Mouse (Mus musculus) T-helper 1 cell (primary cell): ENCODE results near the gene Ms4a6d.

ENCODE experiments used
- in situ Hi-C: fragments of 300-600 bp; cut with MboI, MseI; formaldehyde crosslinking; loops from one replicate; pipeline ENCODE4 v1.15.1; 2025; ENCODE audit warnings: high pct_unique_total_duplicates

The Ms4a6d gene

GRCm38 (mm10) chr19:11604603-11605002 lies at the start of gene Ms4a6d:
Gene Ms4a6d, minus strand, starts transcription at chr19:11604849.
- in situ Hi-C loops, result loop anchor here (5.0 kb wide), 4 partner anchors 87 to 252 kb away; partner anchors contain the start of gene Ms4a6b

GRCm38 (mm10) chr19:11649564-11649963 lies 44.9 kb upstream of the Ms4a6d start:
- in situ Hi-C loops, result no loop called here

- in situ Hi-C loops, result no loop called here
These were observed 41.5 kb upstream of the Ms4a6d start for GRCm38 (mm10) chr19:11646166-11646565.

- in situ Hi-C loops, result no loop called here
These were observed 36.1 kb upstream of the Ms4a6d start, which contains the start of gene Ms4a3 for GRCm38 (mm10) chr19:11640732-11641131. Gene Ms4a3, minus strand, starts transcription at chr19:11640851.

- in situ Hi-C loops, result no loop called here
These were observed 34.4 kb upstream of the Ms4a6d start for GRCm38 (mm10) chr19:11639038-11639437.

- in situ Hi-C loops, result no loop called here
These were observed 30.9 kb upstream of the Ms4a6d start for GRCm38 (mm10) chr19:11635572-11635971.

- in situ Hi-C loops, result no loop called here
These were observed 29.7 kb upstream of the Ms4a6d start for GRCm38 (mm10) chr19:11634330-11634729.

GRCm38 (mm10) chr19:11633732-11634131 lies 29.1 kb upstream of the Ms4a6d start:
- in situ Hi-C loops, result no loop called here

GRCm38 (mm10) chr19:11625231-11625630 lies 20.6 kb upstream of the Ms4a6d start:
- in situ Hi-C loops, result no loop called here

GRCm38 (mm10) chr19:11624800-11625199 lies 20.2 kb upstream of the Ms4a6d start:
- in situ Hi-C loops, result no loop called here

- in situ Hi-C loops, result no loop called here
These were observed 18.9 kb upstream of the Ms4a6d start, which contains the start of gene Ms4a2 for GRCm38 (mm10) chr19:11623551-11623950. Gene Ms4a2, minus strand, starts transcription at chr19:11623719.

- in situ Hi-C loops, result no loop called here
These were observed 13.3 kb upstream of the Ms4a6d start for GRCm38 (mm10) chr19:11617983-11618382.

- in situ Hi-C loops, result no loop called here
These were observed 10.2 kb upstream of the Ms4a6d start for GRCm38 (mm10) chr19:11614805-11615204.

GRCm38 (mm10) chr19:11613776-11614443 lies 9.3 kb upstream of the Ms4a6d start:
- in situ Hi-C loops, result no loop called here

GRCm38 (mm10) chr19:11613084-11613483 lies 8.4 kb upstream of the Ms4a6d start:
- in situ Hi-C loops, result no loop called here

- in situ Hi-C loops, result no loop called here
These were observed 7.6 kb upstream of the Ms4a6d start for GRCm38 (mm10) chr19:11612293-11612692.

GRCm38 (mm10) chr19:11611541-11611945 lies 6.9 kb upstream of the Ms4a6d start:
- in situ Hi-C loops, result no loop called here

GRCm38 (mm10) chr19:11608172-11608571 lies 3.5 kb upstream of the Ms4a6d start:
- in situ Hi-C loops, result loop anchor here (5.0 kb wide), 2 partner anchors 159 to 256 kb away; no protein-coding TSS in a partner anchor

GRCm38 (mm10) chr19:11602026-11602425 lies 2.6 kb downstream of the Ms4a6d start:
- in situ Hi-C loops, result loop anchor here (5.0 kb wide), 2 partner anchors 85 to 130 kb away; partner anchors contain the start of gene Ms4a6b

GRCm38 (mm10) chr19:11601349-11601748 lies 3.3 kb downstream of the Ms4a6d start:
- in situ Hi-C loops, result loop anchor here (5.0 kb wide), 2 partner anchors 84 to 129 kb away; partner anchors contain the start of gene Ms4a6b

- in situ Hi-C loops, result no loop called here
These were observed 14.7 kb downstream of the Ms4a6d start for GRCm38 (mm10) chr19:11589891-11590449.

GRCm38 (mm10) chr19:11589205-11589604 lies 15.4 kb downstream of the Ms4a6d start:
- in situ Hi-C loops, result no loop called here

GRCm38 (mm10) chr19:11574965-11575364 lies 29.7 kb downstream of the Ms4a6d start:
- in situ Hi-C loops, result no loop called here
